Mouse (Mus musculus) forebrain, postnatal 0 days (tissue): ENCODE results near the gene Mt3. TPM values are rescaled to one million over a fixed set of nuclear protein-coding genes. Genes with fewer than 3 reads are reported as not detected.
"Not testable (repeated sequence)": the region's sequence is repeated elsewhere in the genome, so short reads cannot be mapped to it uniquely, and the experiment has no call there.

Experiments
- ATAC-seq: fragments of 200-750 bp; cut with Nextera tagmentation; 2 replicates; pipeline ENCODE4 v1.8.0; 2017; ENCODE audit warnings: mild to moderate bottlenecking, moderate library complexity
- DNase-seq: peaks from one replicate; pipeline ENCODE4 v3.0.0-alpha.2; 2015
- H3K27ac ChIP-seq: fragments of 300-500 bp; sonication (generic); 2 replicates; pipeline ENCODE4 v1.5.1; 2014; ENCODE audit warnings: low read depth, mild to moderate bottlenecking, antibody characterized with exemption, low read length, moderate library complexity, mixed read lengths
- H3K27me3 ChIP-seq: fragments of 300-500 bp; sonication (generic); 2 replicates; pipeline ENCODE4 v1.6.1; 2014; ENCODE audit warnings: mild to moderate bottlenecking, low read length, mixed read lengths; ENCODE audit not compliant: insufficient read depth
- H3K36me3 ChIP-seq: fragments of 300-500 bp; sonication (generic); 2 replicates; pipeline ENCODE4 v1.6.1; 2014; ENCODE audit warnings: mild to moderate bottlenecking, moderate library complexity; ENCODE audit not compliant: insufficient read depth
- H3K4me1 ChIP-seq: fragments of 300-500 bp; sonication (generic); 2 replicates; pipeline ENCODE4 v1.6.1; 2014; ENCODE audit warnings: antibody characterized with exemption; ENCODE audit not compliant: insufficient read depth
- H3K4me2 ChIP-seq: fragments of 300-500 bp; sonication (generic); 2 replicates; pipeline ENCODE4 v1.6.1; 2014; ENCODE audit warnings: low read depth, mild to moderate bottlenecking, moderate library complexity
- H3K4me3 ChIP-seq: fragments of 300-500 bp; sonication (generic); 2 replicates; pipeline ENCODE4 v1.5.1; 2014; ENCODE audit warnings: low read depth, low read length, mixed read lengths
- H3K9ac ChIP-seq: fragments of 300-500 bp; sonication (generic); 2 replicates; pipeline ENCODE4 v1.6.1; 2014; ENCODE audit warnings: mild to moderate bottlenecking
- H3K9me3 ChIP-seq: fragments of 300-500 bp; sonication (generic); 2 replicates; pipeline ENCODE4 v1.6.1; 2016; ENCODE audit warnings: low read length
- CTCF ChIP-seq: sonication (generic); IDR thresholded peaks from 2 replicates; pipeline ENCODE4 v1.5.1; 2016; ENCODE audit warnings: antibody characterized with exemption, control low read depth, low read depth
- WGBS: fragments of 180-500 bp; shearing (Covaris S2); extraction: QIAGEN DNeasy Blood & Tissue Kit; methylation state at CpG from one replicate; pipeline ENCODE4 v1.1.7; 2014; 5-methylcytosine and 5-hydroxymethylcytosine counted together
- polyA plus RNA-seq: library from polyadenylated mRNA; unstranded; fragments of >200 nt; fragmentation: Nextera tagmentation; extraction: Ambion mirVana; gene quantifications from 2 replicates; pipeline ENCODE4 v1.2.1, GENCODE M21; 2015
- total RNA-seq: library from RNA; depleted of rRNA; stranded (reverse); fragments of >200 nt; gene quantifications from 2 replicates; pipeline ENCODE4 v1.2.3, GENCODE M21; 2014

The Mt3 gene
- total and polyA plus RNA-seq, 2 experiments from 2014 or later, result 341 to 445 TPM

- Histone ChIP-seq H3K4me1 (peaks cover 5% of the 10 kb centered on the region; the same call in 1 of the 2 replicates), H3K9me3 (no peaks in the 10 kb centered on the region), H3K9ac (no peak overlapping the region), H3K36me3 (no peaks in the 10 kb centered on the region), H3K4me2 (no peak overlapping the region), H3K4me3 (no peak overlapping the region), H3K27ac (no peak overlapping the region), H3K27me3 (no peaks in the 10 kb centered on the region)
- no peak for TF ChIP-seq CTCF
- WGBS, result 27% methylated on average over 5 of the region's 5 CpGs
- DNase-seq (peak; percentile 45), ATAC-seq (peak; percentile 21; the same call in 1 of the 2 replicates)
These were observed 4.2 kb upstream of the Mt3 start for GRCm38 (mm10) chr8:94148236-94148635.

- Histone ChIP-seq H3K27ac (no peak overlapping the region), H3K9me3 (no peaks in the 10 kb centered on the region), H3K27me3 (no peaks in the 10 kb centered on the region), H3K36me3 (no peaks in the 10 kb centered on the region), H3K4me2 (no peak overlapping the region), H3K4me1 (peaks cover 8% of the 10 kb centered on the region; the same call in 1 of the 2 replicates), H3K9ac (no peak overlapping the region), H3K4me3 (no peak overlapping the region)
- no peak for TF ChIP-seq CTCF
- 78% methylated on average over 5 of the region's 5 CpGs for WGBS
- ATAC-seq (no peak), DNase-seq (no peak)
These were observed 1.5 kb upstream of the Mt3 start for GRCm38 (mm10) chr8:94150925-94151324.

- Histone ChIP-seq H3K4me2 (peak overlapping the region; percentile 74), H3K27ac (peak overlapping the region; percentile 66), H3K36me3 (no peaks in the 10 kb centered on the region), H3K27me3 (no peaks in the 10 kb centered on the region), H3K4me3 (peak overlapping the region; percentile 52), H3K4me1 (peaks cover 8% of the 10 kb centered on the region; the same call in 1 of the 2 replicates), H3K9ac (peak overlapping the region; percentile 65), H3K9me3 (no peaks in the 10 kb centered on the region)
- 21% methylated on average over 7 of the region's 7 CpGs for WGBS
- TF ChIP-seq CTCF, result no peak
- DNase-seq (no peak), ATAC-seq (no peak)
These were observed 1.0 kb downstream of the Mt3 start for GRCm38 (mm10) chr8:94153451-94153850.

GRCm38 (mm10) chr8:94154537-94154936 lies 2.1 kb downstream of the Mt3 start:
- 15% methylated on average over 6 of the region's 6 CpGs for WGBS
- peak overlapping the region; percentile 74 for H3K4me2 ChIP-seq
- peaks cover 8% of the 10 kb centered on the region; the same call in 1 of the 2 replicates for H3K4me1 ChIP-seq
- peak; percentile 47 for DNase-seq
- peak; percentile 56 for ATAC-seq
- no peaks in the 10 kb centered on the region for H3K36me3 ChIP-seq
- no peaks in the 10 kb centered on the region for H3K27me3 ChIP-seq
- peak overlapping the region; percentile 66 for H3K27ac ChIP-seq
- H3K4me3 ChIP-seq, result no peak overlapping the region
- H3K9ac ChIP-seq, result no peak overlapping the region
- no peak for TF ChIP-seq CTCF
- no peaks in the 10 kb centered on the region for H3K9me3 ChIP-seq

- peak overlapping the region; percentile 5; the same call in 1 of the 2 replicates for H3K27ac ChIP-seq
- 32% methylated on average over 4 of the region's 4 CpGs for WGBS
These were observed 3.7 kb downstream of the Mt3 start for GRCm38 (mm10) chr8:94156092-94156491.

GRCm38 (mm10) chr8:94165772-94166171 lies 13.4 kb downstream of the Mt3 start:
- not testable (repeated sequence) for H3K4me1 ChIP-seq, H3K27me3 ChIP-seq, H3K4me3 ChIP-seq, H3K4me2 ChIP-seq, H3K27ac ChIP-seq, H3K9me3 ChIP-seq, H3K36me3 ChIP-seq, H3K9ac ChIP-seq, DNase-seq, ATAC-seq
- 75% methylated on average over 8 of the region's 8 CpGs for WGBS

More at GRCm38 (mm10) chr8:94156092-94156491, 3.7 kb downstream of the Mt3 start:
- ATAC-seq (no peak), DNase-seq (no peak)
- H3K4me3 ChIP-seq, result no peak overlapping the region
- no peaks in the 10 kb centered on the region for H3K9me3 ChIP-seq
- no peak overlapping the region for H3K9ac ChIP-seq
- no peaks in the 10 kb centered on the region for H3K27me3 ChIP-seq
- no peak overlapping the region for H3K4me2 ChIP-seq
- peaks cover 8% of the 10 kb centered on the region; the same call in 1 of the 2 replicates for H3K4me1 ChIP-seq
- TF ChIP-seq CTCF, result no peak
- H3K36me3 ChIP-seq, result no peaks in the 10 kb centered on the region

- peak; percentile 72 for ATAC-seq
- H3K36me3 ChIP-seq, result no peaks in the 10 kb centered on the region
- H3K4me2 ChIP-seq, result peak overlapping the region; percentile 33; the same call in 1 of the 2 replicates
- WGBS, result 2% methylated on average over 6 of the region's 6 CpGs
- no peak overlapping the region for H3K4me3 ChIP-seq
- no peak overlapping the region for H3K9ac ChIP-seq
- peak; percentile 94 for DNase-seq
- H3K27ac ChIP-seq, result no peak overlapping the region
- peak; percentile 95 for TF ChIP-seq CTCF
- no peaks in the 10 kb centered on the region for H3K4me1 ChIP-seq
- H3K9me3 ChIP-seq, result no peaks in the 10 kb centered on the region
- peaks cover 8% of the 10 kb centered on the region; the same call in 1 of the 2 replicates for H3K27me3 ChIP-seq
These were observed 14.8 kb downstream of the Mt3 start for GRCm38 (mm10) chr8:94167244-94167643.
